Mouse (Mus musculus): ENCODE results near the gene Rapgef3.

DNA sequence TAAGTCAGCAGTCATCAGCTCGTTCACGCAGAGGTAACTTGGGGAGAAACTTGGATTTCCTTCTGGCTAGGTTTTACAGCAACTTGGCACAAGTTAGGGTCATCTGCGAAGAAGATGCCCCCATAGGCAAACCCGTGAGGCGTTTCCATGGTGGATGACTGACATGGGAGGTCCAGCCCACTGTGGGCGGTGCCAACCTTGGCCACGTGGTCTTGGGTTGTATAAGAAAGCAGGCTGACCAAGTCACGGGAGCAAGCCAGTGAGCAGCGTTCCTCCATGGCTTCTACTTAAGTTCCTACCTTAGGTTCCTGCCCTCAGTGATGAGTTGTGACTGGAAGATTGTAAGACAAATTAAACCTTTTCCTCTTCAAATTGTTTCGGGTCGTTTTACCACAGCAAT lies 35.8 kb downstream of the Rapgef3 start:
- TF ChIP-seq MAFK (IDR thresholded peaks at IDR 0.05; ENCODE audit: insufficient replicate concordance, low read length) (no peak), EP300 (IDR thresholded peaks at IDR 0.05; ENCODE audit: low read length) (no peak), CTCF (conservative IDR thresholded peaks at IDR 0.05 in 1 of 2, IDR thresholded peaks at IDR 0.05 in 1 of 2; ENCODE audit: low read depth in 2 of 2, low read length in 2 of 2) (no peak), UBTF (IDR thresholded peaks at IDR 0.05; ENCODE audit: low read depth, low read length) (no peak), MEF2A (IDR thresholded peaks at IDR 0.05; ENCODE audit: borderline replicate concordance, low read depth, low read length) (no peak), POLR2AphosphoS2 (IDR thresholded peaks at IDR 0.05; ENCODE audit: low read depth, low read length) (no peak), RAD21 (IDR thresholded peaks at IDR 0.05; ENCODE audit: low read depth, low read length) (no peak), NRF1 (IDR thresholded peaks at IDR 0.05; ENCODE audit: low read depth, low read length) (no peak), POLR2A (IDR thresholded peaks at IDR 0.05; ENCODE audit: low read depth, low read length) (no peak), MAX (IDR thresholded peaks at IDR 0.05; ENCODE audit: low read length) (no peak), ZC3H11A (IDR thresholded peaks at IDR 0.05; ENCODE audit: low read depth, low read length) (no peak), USF2 (conservative IDR thresholded peaks at IDR 0.05; ENCODE audit: low read depth, low read length) (no peak), HCFC1 (IDR thresholded peaks at IDR 0.05; ENCODE audit: low read depth, low read length) (no peak)
